Mouse (Mus musculus) embryonic facial prominence, embryonic 10.5 days (tissue): ENCODE measurements around the gene Cactin. TPM values are rescaled to one million over a fixed set of nuclear protein-coding genes. Genes with fewer than 3 reads are reported as not detected.

Source experiments
- DNase-seq: peaks from one replicate; pipeline ENCODE4 v3.0.0-alpha.2; 2017; ENCODE audit warnings: low spot score
- H3K27ac ChIP-seq: fragments of 300-500 bp; sonication (generic); replicated peaks from 2 replicates; pipeline ENCODE4 v1.5.1; 2016; ENCODE audit warnings: mild to moderate bottlenecking
- H3K27me3 ChIP-seq: fragments of 300-500 bp; sonication (generic); replicated peaks from 2 replicates; pipeline ENCODE4 v1.6.1; 2016; ENCODE audit warnings: low read depth, mild to moderate bottlenecking; ENCODE audit not compliant: poor library complexity, severe bottlenecking
- H3K36me3 ChIP-seq: fragments of 300-500 bp; sonication (generic); replicated peaks from 2 replicates; pipeline ENCODE4 v1.6.1; 2016; ENCODE audit warnings: mild to moderate bottlenecking, moderate library complexity
- H3K4me1 ChIP-seq: fragments of 300-500 bp; sonication (generic); 2 replicates; pipeline ENCODE4 v1.6.1; 2016
- H3K4me3 ChIP-seq: fragments of 300-500 bp; sonication (generic); 2 replicates; pipeline ENCODE4 v1.5.1; 2016; ENCODE audit warnings: mild to moderate bottlenecking, moderate library complexity
- H3K9me3 ChIP-seq: fragments of 300-500 bp; sonication (generic); 2 replicates; pipeline ENCODE4 v1.6.1; 2016; ENCODE audit warnings: mild to moderate bottlenecking
- WGBS: fragments of 180-500 bp; shearing (Covaris S2); methylation state at CpG from one replicate; pipeline ENCODE4 v1.1.7; 2016; 5-methylcytosine and 5-hydroxymethylcytosine counted together
- polyA plus RNA-seq: library from polyadenylated mRNA; unstranded; fragments of >200 nt; fragmentation: Nextera tagmentation; extraction: Ambion mirVana; gene quantifications from 2 replicates; pipeline ENCODE4 v1.2.1, GENCODE M21; 2016

Gene Cactin
- polyA plus RNA-seq, 1 experiment from 2014 or later: 52.3 TPM

GRCm38 (mm10) chr10:81300352-81300907, 20.5 kb upstream of the Cactin start:
- no peaks in the 10 kb centered on the region for H3K27me3 ChIP-seq
- peak overlapping the region; percentile 4; the same call in 1 of the 2 replicates for H3K4me3 ChIP-seq
- DNase-seq: no peak
- no peaks in the 10 kb centered on the region for H3K9me3 ChIP-seq
- 86% methylated on average over 9 of the region's 9 CpGs for WGBS
- H3K36me3 ChIP-seq: peaks cover 59% of the 10 kb centered on the region
- H3K4me1 ChIP-seq: peaks cover 79% of the 10 kb centered on the region
- H3K27ac ChIP-seq: peak overlapping the region; percentile 11; the same call in 1 of the 2 replicates

GRCm38 (mm10) chr10:81301321-81301720, 19.6 kb upstream of the Cactin start:
- H3K27me3 ChIP-seq: no peaks in the 10 kb centered on the region
- peaks cover 72% of the 10 kb centered on the region for H3K4me1 ChIP-seq
- peaks cover 60% of the 10 kb centered on the region for H3K36me3 ChIP-seq
- H3K4me3 ChIP-seq: no peak overlapping the region
- WGBS: 78% methylated on average over 9 of the region's 9 CpGs
- DNase-seq: no peak
- H3K9me3 ChIP-seq: no peaks in the 10 kb centered on the region
- H3K27ac ChIP-seq: no peak overlapping the region

GRCm38 (mm10) chr10:81302288-81302687, 18.6 kb upstream of the Cactin start:
- peak overlapping the region; percentile 60 for H3K27ac ChIP-seq
- no peak for DNase-seq
- H3K4me3 ChIP-seq: peak overlapping the region; percentile 9; the same call in 1 of the 2 replicates

GRCm38 (mm10) chr10:81302781-81303218, 18.1 kb upstream of the Cactin start:
- Histone ChIP-seq H3K4me3 (peak overlapping the region; percentile 9; the same call in 1 of the 2 replicates), H3K27ac (peak overlapping the region; percentile 60), H3K27me3 (no peaks in the 10 kb centered on the region), H3K4me1 (peaks cover 62% of the 10 kb centered on the region), H3K9me3 (no peaks in the 10 kb centered on the region), H3K36me3 (peaks cover 68% of the 10 kb centered on the region)
- DNase-seq: no peak
- 81% methylated on average over 14 of the region's 14 CpGs for WGBS

More at GRCm38 (mm10) chr10:81302288-81302687, 18.6 kb upstream of the Cactin start:
- peaks cover 67% of the 10 kb centered on the region for H3K4me1 ChIP-seq
- H3K27me3 ChIP-seq: no peaks in the 10 kb centered on the region
- H3K9me3 ChIP-seq: no peaks in the 10 kb centered on the region
- 79% methylated on average over 4 of the region's 4 CpGs for WGBS
- peaks cover 64% of the 10 kb centered on the region for H3K36me3 ChIP-seq

GRCm38 (mm10) chr10:81303258-81303657, 17.6 kb upstream of the Cactin start:
- Histone ChIP-seq H3K27me3 (no peaks in the 10 kb centered on the region), H3K4me3 (0 out of 2 replicates have a peak overlapping the region, but pooled peaks have one; percentile 9), H3K4me1 (peaks cover 57% of the 10 kb centered on the region), H3K36me3 (peaks cover 68% of the 10 kb centered on the region), H3K9me3 (no peaks in the 10 kb centered on the region), H3K27ac (peak overlapping the region; percentile 36)
- 78% methylated on average over 10 of the region's 10 CpGs for WGBS
- DNase-seq: no peak

- no peak for DNase-seq
- no peaks in the 10 kb centered on the region for H3K9me3 ChIP-seq
- H3K36me3 ChIP-seq: peaks cover 68% of the 10 kb centered on the region
- peaks cover 57% of the 10 kb centered on the region for H3K4me1 ChIP-seq
- no peak overlapping the region for H3K4me3 ChIP-seq
- H3K27ac ChIP-seq: peak overlapping the region; percentile 36; the same call in 1 of the 2 replicates
- no peaks in the 10 kb centered on the region for H3K27me3 ChIP-seq
- 77% methylated on average over 7 of the region's 7 CpGs for WGBS
Measured at GRCm38 (mm10) chr10:81303761-81304160, 17.1 kb upstream of the Cactin start.

- Histone ChIP-seq H3K36me3 (peaks cover 76% of the 10 kb centered on the region), H3K27ac (no peak overlapping the region), H3K4me3 (no peak overlapping the region), H3K4me1 (peaks cover 48% of the 10 kb centered on the region), H3K27me3 (no peaks in the 10 kb centered on the region), H3K9me3 (no peaks in the 10 kb centered on the region)
- DNase-seq: peak; percentile 64
- WGBS: 24% methylated on average over 8 of the region's 9 CpGs
Measured at GRCm38 (mm10) chr10:81304597-81305238, 16.2 kb upstream of the Cactin start.

GRCm38 (mm10) chr10:81305663-81306062, 15.2 kb upstream of the Cactin start:
- WGBS: 93% methylated on average over 14 of the region's 14 CpGs
- no peak for DNase-seq

GRCm38 (mm10) chr10:81306173-81306668, 14.7 kb upstream of the Cactin start:
- no peaks in the 10 kb centered on the region for H3K27me3 ChIP-seq
- no peaks in the 10 kb centered on the region for H3K9me3 ChIP-seq
- no peak overlapping the region for H3K27ac ChIP-seq
- H3K4me1 ChIP-seq: peaks cover 32% of the 10 kb centered on the region
- no peak for DNase-seq
- H3K4me3 ChIP-seq: no peak overlapping the region
- H3K36me3 ChIP-seq: peaks cover 79% of the 10 kb centered on the region
- WGBS: 95% methylated on average over 12 of the region's 12 CpGs

More at GRCm38 (mm10) chr10:81305663-81306062, 15.2 kb upstream of the Cactin start:
- H3K4me1 ChIP-seq: peaks cover 38% of the 10 kb centered on the region
- peaks cover 77% of the 10 kb centered on the region for H3K36me3 ChIP-seq
- no peak overlapping the region for H3K27ac ChIP-seq
- H3K4me3 ChIP-seq: no peak overlapping the region
- no peaks in the 10 kb centered on the region for H3K27me3 ChIP-seq
- H3K9me3 ChIP-seq: no peaks in the 10 kb centered on the region

- Histone ChIP-seq H3K4me1 (peaks cover 26% of the 10 kb centered on the region), H3K27ac (no peak overlapping the region), H3K9me3 (no peaks in the 10 kb centered on the region), H3K36me3 (peaks cover 81% of the 10 kb centered on the region), H3K4me3 (no peak overlapping the region), H3K27me3 (no peaks in the 10 kb centered on the region)
- DNase-seq: no peak
- WGBS: 94% methylated on average over 21 of the region's 21 CpGs
Measured at GRCm38 (mm10) chr10:81306837-81307682, 13.8 kb upstream of the Cactin start.

- Histone ChIP-seq H3K27ac (no peak overlapping the region), H3K27me3 (no peaks in the 10 kb centered on the region), H3K36me3 (peaks cover 96% of the 10 kb centered on the region), H3K4me1 (peaks cover 2% of the 10 kb centered on the region), H3K4me3 (no peak overlapping the region), H3K9me3 (no peaks in the 10 kb centered on the region)
- no peak for DNase-seq
- 90% methylated on average over 5 of the region's 5 CpGs for WGBS
Measured at GRCm38 (mm10) chr10:81309571-81309970, 11.3 kb upstream of the Cactin start.

- no peak for DNase-seq
- H3K36me3 ChIP-seq: peaks cover 100% of the 10 kb centered on the region
- H3K9me3 ChIP-seq: no peaks in the 10 kb centered on the region
- peaks cover 30% of the 10 kb centered on the region for H3K4me1 ChIP-seq
- 94% methylated on average over 13 of the region's 13 CpGs for WGBS
- H3K27me3 ChIP-seq: 0 out of 2 replicates have a peak, but pooled peaks cover 6% of the 10 kb centered on the region
- H3K4me3 ChIP-seq: peak overlapping the region; percentile 21; the same call in 1 of the 2 replicates
- H3K27ac ChIP-seq: no peak overlapping the region
Measured at GRCm38 (mm10) chr10:81313581-81313980, 7.3 kb upstream of the Cactin start.
